Mouse (Mus musculus) stomach, postnatal 0 days (tissue): Measurements from ENCODE around the gene Ugt1a2. TPM values are rescaled to one million over a fixed set of nuclear protein-coding genes. Genes with fewer than 3 reads are reported as not detected.
A peak's percentile ranks its signal among the peaks of the same experiment; 100 is the strongest.

Experiments
- ATAC-seq: fragments of 200-750 bp; cut with Nextera tagmentation; 2 replicates; pipeline ENCODE4 v1.8.0; 2017; ENCODE audit not compliant: low FRiP score, low TSS enrichment
- DNase-seq: peaks from one replicate; pipeline ENCODE4 v3.0.0-alpha.2; 2016; ENCODE audit warnings: low spot score
- H3K27ac ChIP-seq: fragments of 300-500 bp; sonication (generic); replicated peaks from 2 replicates; pipeline ENCODE4 v1.5.1; 2014; ENCODE audit warnings: mild to moderate bottlenecking, control low read depth
- H3K27me3 ChIP-seq: fragments of 300-500 bp; sonication (generic); 2 replicates; pipeline ENCODE4 v1.6.1; 2014; ENCODE audit warnings: low read length; ENCODE audit not compliant: control insufficient read depth, insufficient read depth
- H3K36me3 ChIP-seq: fragments of 300-500 bp; sonication (generic); 2 replicates; pipeline ENCODE4 v1.6.1; 2014; ENCODE audit warnings: low read length, mixed read lengths; ENCODE audit not compliant: control insufficient read depth, insufficient read depth
- H3K4me1 ChIP-seq: fragments of 300-500 bp; sonication (generic); replicated peaks from 2 replicates; pipeline ENCODE4 v1.6.1; 2014; ENCODE audit warnings: antibody characterized with exemption; ENCODE audit not compliant: control insufficient read depth, insufficient read depth
- H3K4me2 ChIP-seq: fragments of 300-500 bp; sonication (generic); replicated peaks from 2 replicates; pipeline ENCODE4 v1.6.1; 2014; ENCODE audit warnings: low read depth, mild to moderate bottlenecking, control low read depth, moderate library complexity
- H3K4me3 ChIP-seq: fragments of 300-500 bp; sonication (generic); 2 replicates; pipeline ENCODE4 v1.5.1; 2014; ENCODE audit warnings: low read depth, low read length, control low read depth
- H3K9ac ChIP-seq: fragments of 300-500 bp; sonication (generic); 2 replicates; pipeline ENCODE4 v1.6.1; 2014; ENCODE audit warnings: mild to moderate bottlenecking, low read length, control low read depth, mixed read lengths
- H3K9me3 ChIP-seq: fragments of 300-500 bp; sonication (generic); 2 replicates; pipeline ENCODE4 v1.6.1; 2016; ENCODE audit warnings: low read length; ENCODE audit not compliant: control insufficient read depth
- CTCF ChIP-seq: IDR thresholded peaks from 2 replicates; pipeline ENCODE4 v1.5.1; 2016; ENCODE audit warnings: antibody characterized with exemption, low read depth, mild to moderate bottlenecking, moderate library complexity
- EP300 ChIP-seq: optimal IDR thresholded peaks from 2 replicates; pipeline ENCODE3; 2016; ENCODE audit warnings: antibody characterized with exemption
- WGBS: fragments of 180-500 bp; shearing (Covaris S2); extraction: QIAGEN DNeasy Blood & Tissue Kit; methylation state at CpG from one replicate; pipeline ENCODE4 v1.1.7; 2014; 5-methylcytosine and 5-hydroxymethylcytosine counted together
- polyA plus RNA-seq: library from polyadenylated mRNA; unstranded; fragments of >200 nt; fragmentation: Nextera tagmentation; extraction: Ambion mirVana; gene quantifications from 2 replicates; pipeline ENCODE4 v1.2.1, GENCODE M21; 2015

Gene Ugt1a2
- polyA plus RNA-seq, 1 experiment from 2014 or later, result not detected

DNA sequence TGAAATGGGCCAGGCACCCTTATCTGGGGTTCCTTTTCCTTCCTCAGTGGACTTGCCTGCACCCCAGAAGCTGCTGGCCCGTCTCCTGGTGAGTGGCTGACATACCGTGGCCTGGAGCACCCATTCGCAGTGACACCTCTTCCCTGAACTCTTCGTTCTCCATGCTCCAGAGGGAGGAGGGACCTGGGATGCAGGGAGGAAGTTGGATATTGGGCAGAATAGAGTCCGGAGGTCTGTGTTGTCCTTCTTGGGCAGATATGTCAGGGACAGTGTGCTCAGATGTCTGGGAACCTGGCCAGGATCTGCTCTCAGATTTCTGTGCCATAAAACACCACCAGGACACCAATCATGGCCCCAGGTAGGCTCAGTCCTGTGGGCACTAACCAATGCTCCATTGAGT lies 39.7 kb downstream of the Ugt1a2 start:
- H3K4me3 ChIP-seq, result no peak overlapping the region
- peaks cover 66% of the 10 kb centered on the region for H3K9me3 ChIP-seq
- no peak for TF ChIP-seq CTCF
- TF ChIP-seq EP300, result no peak

DNA sequence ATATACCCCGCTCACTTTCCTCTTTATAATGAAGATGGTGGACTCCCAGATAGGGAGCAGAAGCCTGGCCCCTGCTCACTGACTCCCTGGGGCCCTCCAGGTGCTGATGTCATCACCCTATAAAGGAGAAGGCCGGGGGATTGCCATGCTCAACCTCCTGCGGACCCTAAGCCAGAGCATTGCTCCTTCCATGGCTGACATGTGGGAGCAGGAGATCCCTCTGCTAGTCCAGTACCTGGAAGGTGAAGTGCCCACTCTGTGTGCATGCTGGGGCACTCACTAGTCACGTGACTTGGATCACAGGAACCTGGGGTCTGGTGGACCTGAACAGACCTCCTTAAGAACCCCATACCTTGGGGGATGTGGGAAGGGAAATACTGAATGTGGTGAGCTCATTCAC lies 40.2 kb downstream of the Ugt1a2 start:
- no peak overlapping the region for H3K4me2 ChIP-seq
- WGBS, result 70% methylated on average over 4 of the region's 4 CpGs
- no peak overlapping the region for H3K9ac ChIP-seq
- no peaks in the 10 kb centered on the region for H3K4me1 ChIP-seq
- no peak for DNase-seq
- H3K9me3 ChIP-seq, result peaks cover 61% of the 10 kb centered on the region
- ATAC-seq, result 0 out of 2 replicates have a peak, but pooled peaks have one; percentile 3
- H3K36me3 ChIP-seq, result no peaks in the 10 kb centered on the region
- H3K4me3 ChIP-seq, result no peak overlapping the region
- TF ChIP-seq CTCF (no peak), EP300 (no peak)
- H3K27me3 ChIP-seq, result no peaks in the 10 kb centered on the region; the same call in 1 of the 2 replicates
- H3K27ac ChIP-seq, result no peak overlapping the region

More for the DNA sequence above, 39.7 kb downstream of the Ugt1a2 start:
- Histone ChIP-seq H3K27me3 (no peaks in the 10 kb centered on the region; the same call in 1 of the 2 replicates), H3K4me1 (no peaks in the 10 kb centered on the region), H3K9ac (no peak overlapping the region), H3K27ac (no peak overlapping the region), H3K4me2 (no peak overlapping the region), H3K36me3 (no peaks in the 10 kb centered on the region)
- WGBS, result 72% methylated on average over 5 of the region's 5 CpGs
- no peak for DNase-seq
- no peak for ATAC-seq

DNA sequence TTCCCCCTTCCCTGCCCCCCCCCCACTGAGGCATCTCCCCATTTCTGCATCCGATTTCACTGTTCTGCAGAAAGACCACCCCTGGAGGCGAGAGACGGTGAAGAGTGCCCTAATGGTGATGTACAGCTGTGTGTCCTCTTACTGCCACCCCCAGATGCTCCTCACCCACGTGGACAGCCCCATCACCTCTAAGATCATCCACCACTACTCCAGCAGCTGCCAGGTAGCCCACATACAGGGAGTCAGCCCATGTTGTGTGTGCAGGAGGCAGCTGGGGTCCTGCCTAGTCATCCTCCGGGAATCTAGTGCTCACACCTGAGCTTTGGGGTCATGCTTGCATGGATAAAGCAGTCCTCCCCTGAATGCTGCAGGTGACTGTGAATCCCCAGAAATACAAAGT lies 43.5 kb downstream of the Ugt1a2 start:
- Histone ChIP-seq H3K9me3 (peaks cover 43% of the 10 kb centered on the region), H3K27ac (no peak overlapping the region), H3K4me1 (no peaks in the 10 kb centered on the region), H3K9ac (no peak overlapping the region), H3K4me3 (no peak overlapping the region), H3K27me3 (no peaks in the 10 kb centered on the region; the same call in 1 of the 2 replicates), H3K4me2 (no peak overlapping the region), H3K36me3 (no peaks in the 10 kb centered on the region)
- WGBS, result 62% methylated on average over 5 of the region's 5 CpGs
- ATAC-seq (no peak), DNase-seq (no peak)
- TF ChIP-seq CTCF, result no peak
- no peak for TF ChIP-seq EP300

DNA sequence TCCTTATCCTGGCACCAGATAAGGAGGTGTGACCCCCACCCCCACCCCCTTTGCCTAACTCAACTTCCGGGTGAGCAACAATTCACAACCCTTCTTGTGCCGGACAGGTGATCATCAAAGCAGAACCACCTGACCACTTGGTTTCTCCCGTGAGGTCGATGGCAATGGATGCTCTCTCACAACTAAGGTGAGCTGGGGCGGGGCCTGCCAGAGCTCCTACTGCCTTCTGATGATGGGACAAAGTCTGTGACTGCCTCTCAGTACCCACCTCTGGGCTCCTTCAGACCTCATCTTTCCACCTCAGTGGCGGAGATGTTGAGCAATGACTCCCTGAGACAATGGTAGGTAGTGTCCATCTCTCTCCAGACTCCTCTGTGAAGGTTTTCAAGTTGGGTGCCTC lies 45.5 kb downstream of the Ugt1a2 start:
- ATAC-seq (no peak; the same call in 1 of the 2 replicates), DNase-seq (no peak)
- H3K27ac ChIP-seq, result no peak overlapping the region
- H3K36me3 ChIP-seq, result no peaks in the 10 kb centered on the region
- H3K9me3 ChIP-seq, result peaks cover 48% of the 10 kb centered on the region
- no peaks in the 10 kb centered on the region for H3K4me1 ChIP-seq
- TF ChIP-seq EP300, result no peak
- no peak for TF ChIP-seq CTCF
- H3K27me3 ChIP-seq, result no peaks in the 10 kb centered on the region
- no peak overlapping the region for H3K4me3 ChIP-seq
- WGBS, result 75% methylated on average over 6 of the region's 6 CpGs
- H3K4me2 ChIP-seq, result no peak overlapping the region
- H3K9ac ChIP-seq, result no peak overlapping the region

DNA sequence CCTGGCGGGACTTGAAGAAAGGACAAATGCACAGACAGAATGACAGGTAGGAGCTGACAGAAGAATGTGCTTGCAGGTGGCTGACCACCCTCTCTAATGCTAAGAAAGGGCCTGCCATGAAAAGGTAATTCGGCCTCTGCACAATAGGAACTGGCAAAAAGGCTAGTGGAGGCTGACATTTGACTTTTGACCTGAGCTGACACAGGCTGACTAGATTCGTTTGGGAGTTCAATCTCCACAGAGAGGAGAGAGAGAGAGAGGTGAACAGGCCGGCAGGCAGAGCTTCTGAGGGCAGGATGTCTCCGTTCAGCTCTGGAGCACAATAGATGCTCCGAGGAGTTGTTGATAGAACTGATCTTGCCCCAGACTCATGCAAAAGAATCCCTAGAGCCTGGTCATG lies 46.0 kb downstream of the Ugt1a2 start:
- Histone ChIP-seq H3K9ac (no peak overlapping the region), H3K36me3 (no peaks in the 10 kb centered on the region), H3K4me3 (no peak overlapping the region), H3K27me3 (no peaks in the 10 kb centered on the region), H3K27ac (no peak overlapping the region), H3K4me1 (no peaks in the 10 kb centered on the region), H3K4me2 (no peak overlapping the region), H3K9me3 (peaks cover 47% of the 10 kb centered on the region)
- WGBS, result 46% methylated on average over 6 of the region's 6 CpGs
- ATAC-seq, result no peak
- no peak for TF ChIP-seq CTCF
- no peak for TF ChIP-seq EP300
- DNase-seq, result no peak

DNA sequence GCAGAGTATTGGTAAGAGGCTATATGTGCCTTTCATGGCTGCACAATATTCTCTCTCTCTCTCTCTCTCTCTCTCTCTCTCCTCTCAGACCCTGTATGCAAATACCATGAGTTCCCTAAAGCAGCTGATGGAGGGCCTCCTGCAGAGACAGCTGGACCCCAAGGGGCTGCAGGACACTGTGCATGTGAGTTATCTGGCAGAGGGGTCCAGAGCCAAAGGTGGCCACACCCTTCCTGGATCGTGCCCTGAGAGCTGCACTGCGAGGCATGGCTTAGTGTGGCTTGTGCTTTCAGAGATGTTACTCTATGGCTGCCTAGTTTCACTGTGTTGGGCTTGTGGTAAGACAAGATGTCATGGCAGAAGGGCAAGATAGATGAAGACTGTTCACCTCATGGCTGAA lies 47.3 kb downstream of the Ugt1a2 start:
- peaks cover 42% of the 10 kb centered on the region for H3K9me3 ChIP-seq

More for the DNA sequence above, 47.3 kb downstream of the Ugt1a2 start:
- no peaks in the 10 kb centered on the region for H3K27me3 ChIP-seq
- no peak overlapping the region for H3K4me3 ChIP-seq
- no peak for DNase-seq
- no peak overlapping the region for H3K9ac ChIP-seq
- no peaks in the 10 kb centered on the region for H3K36me3 ChIP-seq
- WGBS, result 43% methylated on average over 2 of the region's 2 CpGs
- TF ChIP-seq CTCF, result no peak
- TF ChIP-seq EP300, result no peak
- no peaks in the 10 kb centered on the region for H3K4me1 ChIP-seq
- no peak for ATAC-seq
- no peak overlapping the region for H3K4me2 ChIP-seq
- no peak overlapping the region for H3K27ac ChIP-seq
